Mouse (Mus musculus): Measurements from ENCODE around the gene Atp6v0a4. TPM values are rescaled to one million over a fixed set of nuclear protein-coding genes. Genes with fewer than 3 reads are reported as not detected.

Atp6v0a4 gene
- total RNA-seq, 1 experiment: 2.7 TPM

GRCm38 (mm10) chr6:38081727-38082341 is 42.6 kb downstream of the Atp6v0a4 start:
- no peak for TF ChIP-seq MAFK (IDR thresholded peaks at IDR 0.05; ENCODE audit: insufficient read depth, low read depth, low read length)
- TF ChIP-seq CHD2 (IDR thresholded peaks at IDR 0.05; ENCODE audit: low read depth, low read length): no peak
- TF ChIP-seq ZNF384 (IDR thresholded peaks at IDR 0.05; ENCODE audit: low read depth, low read length): no peak
- no peak for TF ChIP-seq HCFC1 (IDR thresholded peaks at IDR 0.05; ENCODE audit: borderline replicate concordance, insufficient read depth, low read length)
- TF ChIP-seq ZC3H11A (IDR thresholded peaks at IDR 0.05; ENCODE audit: borderline replicate concordance, low read depth, low read length): no peak
- no peak for DNase-seq (ENCODE audit: low read depth, low spot score)
- in situ Hi-C loops (cut with MboI; ENCODE audit: low sequenced_read_pairs in 2 of 2, unreplicated experiment in 2 of 2): no loop called here
- no peak overlapping the region for H3K4me3 ChIP-seq (ENCODE audit: insufficient read depth in 1 of 2, low read depth in 1 of 2, low read length in 2 of 2, poor library complexity in 1 of 2, severe bottlenecking in 1 of 2)
- H3K27ac ChIP-seq (ENCODE audit: insufficient read depth, low read depth, low read length, poor library complexity, severe bottlenecking): no peak overlapping the region
- H3K36me3 ChIP-seq (ENCODE audit: control insufficient read depth, insufficient read depth, low read length, poor library complexity, severe bottlenecking): no peaks in the 10 kb centered on the region
- H3K9ac ChIP-seq (ENCODE audit: insufficient read depth, low read depth, low read length, poor library complexity, severe bottlenecking): no peak overlapping the region
- peaks cover 0 to 4% of the 10 kb centered on the region in 2 experiments; a peak in 1 of 4 replicates for H3K4me1 ChIP-seq (ENCODE audit: control insufficient read depth in 2 of 2, insufficient read depth in 2 of 2, low read length in 2 of 2, poor library complexity in 1 of 2)
- H3K9me3 ChIP-seq (ENCODE audit: control insufficient read depth, insufficient read depth, low read depth, low read length): no peaks in the 10 kb centered on the region

DNA sequence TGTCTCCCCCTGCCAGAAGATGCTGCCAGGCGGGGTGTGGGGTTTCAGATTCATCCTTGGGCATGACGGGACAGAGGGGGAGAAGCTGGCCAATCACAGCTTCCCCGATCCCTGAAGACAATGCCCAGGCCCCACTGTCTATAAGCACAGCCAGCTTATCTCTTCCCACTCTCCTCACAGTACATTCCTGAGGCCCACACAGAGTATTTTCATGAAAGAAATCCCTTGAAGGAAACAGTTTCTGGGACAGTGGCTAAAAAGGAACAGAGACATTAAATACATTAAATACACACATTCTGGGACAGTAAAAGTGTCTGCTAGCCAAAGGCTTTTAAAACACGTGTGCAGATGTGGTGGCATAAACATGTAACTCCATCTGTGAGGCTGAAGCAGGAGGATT is 44.0 kb downstream of the Atp6v0a4 start:
- H3K9me3 ChIP-seq (ENCODE audit: control insufficient read depth, insufficient read depth, low read depth, low read length): no peaks in the 10 kb centered on the region
- in situ Hi-C loops (cut with MboI; ENCODE audit: low sequenced_read_pairs in 2 of 2, unreplicated experiment in 2 of 2): no loop called here
- H3K27ac ChIP-seq (ENCODE audit: insufficient read depth, low read depth, low read length, poor library complexity, severe bottlenecking): no peak overlapping the region
- DNase-seq (ENCODE audit: low read depth, low spot score): no peak
- no peaks in the 10 kb centered on the region for H3K36me3 ChIP-seq (ENCODE audit: control insufficient read depth, insufficient read depth, low read length, poor library complexity, severe bottlenecking)
- no peak for TF ChIP-seq MAFK (IDR thresholded peaks at IDR 0.05; ENCODE audit: insufficient read depth, low read depth, low read length)
- no peak for TF ChIP-seq CHD2 (IDR thresholded peaks at IDR 0.05; ENCODE audit: low read depth, low read length)
- no peak overlapping the region for H3K4me3 ChIP-seq (ENCODE audit: insufficient read depth in 1 of 2, low read depth in 1 of 2, low read length in 2 of 2, poor library complexity in 1 of 2, severe bottlenecking in 1 of 2)
- H3K9ac ChIP-seq (ENCODE audit: insufficient read depth, low read depth, low read length, poor library complexity, severe bottlenecking): no peak overlapping the region
- H3K4me1 ChIP-seq (ENCODE audit: control insufficient read depth in 2 of 2, insufficient read depth in 2 of 2, low read length in 2 of 2, poor library complexity in 1 of 2): peaks cover 0 to 4% of the 10 kb centered on the region in 2 experiments; a peak in 1 of 4 replicates

DNA sequence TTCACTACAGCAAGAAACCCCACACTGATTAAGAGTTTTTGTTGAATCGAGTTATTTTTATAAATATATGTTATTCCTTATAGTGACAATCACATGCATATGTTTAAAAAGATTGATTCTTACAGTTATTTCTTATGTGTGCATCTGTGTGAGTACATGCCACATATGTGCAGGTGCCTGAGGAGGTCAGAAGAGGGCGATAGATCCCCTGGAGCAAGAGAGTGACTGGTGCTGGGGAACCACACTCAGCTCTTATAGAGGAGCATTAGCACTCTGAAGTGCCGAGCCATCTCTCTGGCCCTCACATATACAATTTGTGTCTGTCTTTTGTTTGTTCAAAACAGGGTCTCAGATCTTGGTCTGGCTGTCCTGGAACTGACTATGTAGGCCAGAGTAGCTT is 50.8 kb downstream of the Atp6v0a4 start:
- H3K4me3 ChIP-seq (ENCODE audit: insufficient read depth in 1 of 2, low read depth in 1 of 2, low read length in 2 of 2, poor library complexity in 1 of 2, severe bottlenecking in 1 of 2): no peak overlapping the region

DNA sequence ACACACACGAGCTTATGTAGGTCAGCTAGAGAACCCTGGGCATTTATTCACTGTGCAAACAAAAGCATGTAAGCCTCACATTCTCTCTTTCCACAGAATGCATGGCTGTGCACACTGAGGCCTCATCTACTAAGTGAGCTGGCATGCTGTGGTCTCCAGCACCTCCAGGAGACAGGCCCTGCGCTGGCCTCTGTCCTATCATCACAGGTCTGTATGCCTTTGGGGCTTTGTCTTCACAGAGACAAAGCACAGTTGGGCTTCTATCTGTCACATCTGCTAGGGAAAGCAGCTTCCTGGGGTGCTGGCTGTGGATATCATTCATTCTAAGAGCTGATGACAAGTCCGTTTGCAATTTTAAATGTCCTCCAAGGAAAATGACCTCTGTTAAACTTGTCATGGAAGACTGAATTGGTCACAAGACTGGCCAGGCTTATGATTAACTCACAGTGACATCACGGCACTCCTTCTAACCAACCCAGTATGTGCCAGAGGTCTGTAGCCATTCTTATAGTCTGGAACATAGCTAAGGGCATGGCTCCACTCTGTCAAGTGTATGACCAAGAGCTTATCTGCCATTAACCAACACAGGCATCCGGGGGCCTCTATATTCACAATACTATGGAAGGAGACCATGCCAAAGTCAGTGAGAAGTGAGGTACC is 52.1 kb downstream of the Atp6v0a4 start:
- H3K4me3 ChIP-seq (ENCODE audit: insufficient read depth in 1 of 2, low read depth in 1 of 2, low read length in 2 of 2, poor library complexity in 1 of 2, severe bottlenecking in 1 of 2): no peak overlapping the region
- no peaks in the 10 kb centered on the region for H3K4me1 ChIP-seq (ENCODE audit: control insufficient read depth in 2 of 2, insufficient read depth in 2 of 2, low read length in 2 of 2, poor library complexity in 1 of 2)
- H3K27ac ChIP-seq (ENCODE audit: insufficient read depth, low read depth, low read length, poor library complexity, severe bottlenecking): no peak overlapping the region
- DNase-seq (ENCODE audit: low read depth, low spot score): no peak
- H3K9me3 ChIP-seq (ENCODE audit: control insufficient read depth, insufficient read depth, low read depth, low read length): no peaks in the 10 kb centered on the region
- H3K36me3 ChIP-seq (ENCODE audit: control insufficient read depth, insufficient read depth, low read length, poor library complexity, severe bottlenecking): no peaks in the 10 kb centered on the region; the same call in 1 of the 2 replicates
- H3K9ac ChIP-seq (ENCODE audit: insufficient read depth, low read depth, low read length, poor library complexity, severe bottlenecking): no peak overlapping the region
- TF ChIP-seq HCFC1 (IDR thresholded peaks at IDR 0.05; ENCODE audit: borderline replicate concordance, insufficient read depth, low read length) (no peak), MAFK (IDR thresholded peaks at IDR 0.05; ENCODE audit: insufficient read depth, low read depth, low read length) (no peak), CHD2 (IDR thresholded peaks at IDR 0.05; ENCODE audit: low read depth, low read length) (no peak), ZC3H11A (IDR thresholded peaks at IDR 0.05; ENCODE audit: borderline replicate concordance, low read depth, low read length) (no peak), ZNF384 (IDR thresholded peaks at IDR 0.05; ENCODE audit: low read depth, low read length) (no peak)
- in situ Hi-C loops (cut with MboI; ENCODE audit: low sequenced_read_pairs in 2 of 2, unreplicated experiment in 2 of 2): loop anchor here in 1 of 2 experiments (25.0 kb wide), 1 partner anchor 610 kb away; no protein-coding TSS in a partner anchor

More for the DNA sequence above, 50.8 kb downstream of the Atp6v0a4 start:
- TF ChIP-seq ZC3H11A (IDR thresholded peaks at IDR 0.05; ENCODE audit: borderline replicate concordance, low read depth, low read length): 0 out of 2 replicates have a peak, but pooled peaks have one; percentile 15
- no peak for TF ChIP-seq HCFC1 (IDR thresholded peaks at IDR 0.05; ENCODE audit: borderline replicate concordance, insufficient read depth, low read length)
- no peaks in the 10 kb centered on the region for H3K4me1 ChIP-seq (ENCODE audit: control insufficient read depth in 2 of 2, insufficient read depth in 2 of 2, low read length in 2 of 2, poor library complexity in 1 of 2)
- no peak overlapping the region for H3K27ac ChIP-seq (ENCODE audit: insufficient read depth, low read depth, low read length, poor library complexity, severe bottlenecking)
- in situ Hi-C loops (cut with MboI; ENCODE audit: low sequenced_read_pairs in 2 of 2, unreplicated experiment in 2 of 2): loop anchor here in 1 of 2 experiments (25.0 kb wide), 1 partner anchor 611 kb away; no protein-coding TSS in a partner anchor
- DNase-seq (ENCODE audit: low read depth, low spot score): no peak
- no peaks in the 10 kb centered on the region for H3K9me3 ChIP-seq (ENCODE audit: control insufficient read depth, insufficient read depth, low read depth, low read length)
- H3K36me3 ChIP-seq (ENCODE audit: control insufficient read depth, insufficient read depth, low read length, poor library complexity, severe bottlenecking): no peaks in the 10 kb centered on the region; the same call in 1 of the 2 replicates
- no peak overlapping the region for H3K9ac ChIP-seq (ENCODE audit: insufficient read depth, low read depth, low read length, poor library complexity, severe bottlenecking)

All from ES-E14 (cell line).